Mouse (Mus musculus): ENCODE results near the gene Krtcap2.

DNA sequence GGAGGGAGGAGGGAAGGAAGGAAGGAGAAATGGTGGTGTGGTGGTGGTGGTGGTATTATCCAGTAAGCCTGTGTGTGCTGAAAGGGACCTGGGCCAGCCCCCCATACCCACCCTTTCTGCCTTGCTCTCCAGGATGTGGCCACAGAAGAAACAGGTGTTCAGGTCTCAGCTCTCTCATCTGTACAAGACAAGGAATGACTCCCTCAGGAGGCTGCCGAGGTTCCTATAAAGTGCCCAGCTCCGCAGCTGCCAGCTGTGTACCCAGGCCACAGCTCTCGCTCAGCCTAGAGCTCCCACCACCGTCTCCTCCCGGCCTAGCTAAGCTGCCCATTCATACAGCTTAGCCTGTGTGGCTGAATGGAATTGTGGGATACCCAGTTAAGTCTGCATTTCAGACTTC is 46.5 kb downstream of the Krtcap2 start:
- TF ChIP-seq CTCF (IDR thresholded peaks at IDR 0.05; ENCODE audit: control insufficient read depth, insufficient read depth, insufficient read length): no peak
- no peak for TF ChIP-seq USF1 (IDR thresholded peaks at IDR 0.05; ENCODE audit: low read depth)
- no peak for TF ChIP-seq MAX (IDR thresholded peaks at IDR 0.05)
- TF ChIP-seq MYOD1 (IDR thresholded peaks at IDR 0.05; ENCODE audit: control insufficient read depth, insufficient read length, low read depth): no peak
